Mouse (Mus musculus) gastrocnemius, adult 8-10 months (tissue): ENCODE results near the gene Rpl12. TPM values are rescaled to one million over a fixed set of nuclear protein-coding genes. Genes with fewer than 3 reads are reported as not detected.
"Not testable (repeated sequence)": the region's sequence is repeated elsewhere in the genome, so short reads cannot be mapped to it uniquely, and the experiment has no call there.

ENCODE experiments used
- DNase-seq, 2 experiments: peaks; one replicate each; pipeline ENCODE4 v3.0.0; 2022; ENCODE audit warnings: low spot score in 2 of 2
- total RNA-seq, 4 experiments: library from RNA; stranded (reverse); gene quantifications; 2 replicates each; pipeline ENCODE4 v1.2.4; 2022

Rpl12 gene
- total RNA-seq, 4 experiments from 2014 or later: 77.4 to 121 (median 96.8) TPM

- no peak for DNase-seq
These were observed 19.9 kb downstream of the Rpl12 start for GRCm38 (mm10) chr2:32981281-32981680.

DNA sequence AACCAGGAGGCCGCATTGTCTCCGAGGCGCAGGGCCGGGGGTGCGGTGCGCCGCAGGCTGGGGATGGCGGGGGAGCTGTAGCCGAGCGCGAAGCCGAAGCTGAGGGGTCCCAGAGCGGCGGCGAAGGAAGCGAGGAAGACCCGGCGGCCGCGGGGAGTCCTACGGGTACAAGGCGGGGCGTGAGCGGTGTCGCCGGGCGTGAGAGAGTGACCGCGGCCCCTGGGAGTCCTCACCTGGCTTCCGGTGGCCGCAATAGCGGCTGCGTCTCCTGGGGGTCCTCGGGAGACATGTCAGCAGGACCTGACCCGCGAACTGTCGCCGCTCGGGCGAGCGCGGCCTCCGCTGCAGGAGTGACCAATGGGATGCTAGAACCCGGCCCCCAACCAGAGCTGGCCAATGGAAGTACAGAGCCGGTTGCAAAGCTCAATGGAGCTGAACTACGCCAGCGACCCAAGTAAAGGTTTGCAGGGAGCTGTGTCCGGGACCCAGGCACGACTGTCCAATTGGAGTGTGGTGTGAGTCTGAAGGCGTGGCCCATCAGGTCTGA is 20.4 kb downstream of the Rpl12 start, which contains the start of gene Slc2a8:
Gene Slc2a8, minus strand, starts transcription at position 359 of the 547 bp plus-strand sequence.
- peak; percentile 86 to 87 for DNase-seq

- DNase-seq: no peak
These were observed 21.3 kb downstream of the Rpl12 start for GRCm38 (mm10) chr2:32982700-32983099.

DNA sequence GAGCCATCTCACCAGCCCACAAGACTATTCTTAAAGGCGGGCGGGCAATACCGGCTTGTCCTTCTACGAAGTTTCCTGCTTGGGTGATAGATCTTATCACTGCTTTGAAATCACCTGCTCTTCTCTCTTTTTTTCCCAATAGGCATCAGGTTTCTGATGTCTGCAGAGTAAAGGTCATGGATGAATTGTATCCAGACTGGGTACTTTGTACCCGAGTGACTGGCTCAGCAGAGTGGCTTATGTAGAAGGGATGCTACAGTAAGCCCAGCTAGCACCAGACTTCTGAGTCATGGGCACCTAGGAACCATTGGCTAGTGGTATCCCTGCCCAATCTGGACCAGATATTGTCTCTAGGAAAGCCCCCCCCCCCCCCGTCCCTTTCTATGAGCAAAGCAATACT is 22.3 kb downstream of the Rpl12 start:
- no peak for DNase-seq

DNA sequence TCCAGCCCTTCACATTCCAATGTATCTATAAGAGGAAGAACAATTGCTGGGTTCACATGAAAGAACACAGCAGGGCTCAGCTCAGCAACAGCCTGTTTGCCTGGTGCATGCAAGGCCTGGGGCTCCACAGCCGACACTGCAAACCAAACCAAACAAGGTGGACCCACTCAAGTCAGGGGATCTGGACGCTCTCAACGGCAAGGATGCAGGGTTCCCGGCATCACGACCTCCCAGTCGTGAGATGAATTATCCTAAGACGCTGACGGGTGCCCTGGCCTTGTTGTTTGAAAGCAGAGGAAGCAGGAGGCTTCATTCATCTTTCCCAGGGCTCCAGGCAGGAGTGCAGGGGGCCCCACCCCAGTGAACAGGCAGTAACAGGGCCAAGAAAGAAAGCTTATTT is 24.5 kb downstream of the Rpl12 start:
- DNase-seq: no peak

GRCm38 (mm10) chr2:32989376-32989775 is 28.0 kb downstream of the Rpl12 start:
- DNase-seq: no peak

GRCm38 (mm10) chr2:32990167-32990832 is 28.9 kb downstream of the Rpl12 start:
- DNase-seq: no peak

DNA sequence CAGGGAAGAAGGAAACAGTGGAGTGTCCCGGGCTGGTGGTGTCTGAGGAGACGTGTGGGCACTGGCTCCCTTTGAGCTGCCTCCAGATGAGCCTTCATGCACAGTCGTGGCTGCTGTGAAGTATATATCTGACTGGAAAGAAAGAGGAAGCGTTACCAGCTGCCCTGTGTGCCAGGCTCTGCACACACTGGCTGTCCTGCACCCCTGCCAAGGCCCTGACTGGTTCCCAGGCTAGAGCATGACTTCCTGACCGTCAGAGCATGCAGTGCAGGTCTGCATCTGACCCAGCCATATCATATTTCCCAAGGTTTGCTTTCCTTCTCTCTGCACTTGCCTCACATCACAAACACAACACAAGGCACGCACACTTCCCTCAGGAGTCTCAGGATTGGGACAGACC is 30.8 kb downstream of the Rpl12 start:
- DNase-seq: no peak

- DNase-seq: no peak
These were observed 35.7 kb downstream of the Rpl12 start for GRCm38 (mm10) chr2:32997081-32997480.

DNA sequence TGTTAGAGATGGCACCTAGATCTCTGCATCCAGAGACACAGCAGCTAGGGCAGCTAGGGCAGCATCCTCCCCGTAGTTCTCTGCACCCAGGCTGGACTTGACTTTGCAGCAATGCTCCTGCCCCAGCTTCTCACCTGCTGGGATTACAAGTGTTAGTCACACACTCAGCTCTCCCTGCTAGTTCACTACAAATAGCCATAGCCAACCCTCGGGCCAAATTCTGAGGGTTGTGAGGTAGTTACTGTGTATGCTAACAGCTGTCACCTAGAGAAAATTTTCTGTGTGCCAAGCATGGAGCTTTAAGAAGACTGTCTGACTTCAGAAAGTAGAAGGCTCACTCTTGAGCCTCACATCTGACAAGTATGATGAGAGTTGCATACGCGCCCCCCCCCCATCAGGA is 36.4 kb downstream of the Rpl12 start:
- DNase-seq: no peak

DNA sequence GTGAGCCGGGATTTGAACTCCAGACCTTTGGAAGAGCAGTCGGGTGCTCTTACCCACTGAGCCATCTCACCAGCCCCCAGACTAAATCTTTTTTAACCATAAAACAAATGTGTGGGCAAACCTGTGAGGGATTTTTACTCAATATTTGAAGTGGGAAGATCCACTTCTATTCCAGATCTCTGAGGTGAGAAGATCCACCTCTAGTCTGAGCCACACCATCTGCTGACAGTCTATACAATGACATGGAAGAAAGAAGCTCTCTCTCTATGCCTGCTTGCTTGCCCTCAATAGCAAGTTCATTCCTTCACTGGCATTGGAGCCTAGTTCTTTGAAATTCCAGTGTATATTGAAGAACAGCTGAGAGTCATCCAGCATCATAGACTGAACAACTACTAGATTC is 38.4 kb downstream of the Rpl12 start:
- no peak for DNase-seq

GRCm38 (mm10) chr2:33002144-33002543 is 40.8 kb downstream of the Rpl12 start:
- no peak for DNase-seq

DNA sequence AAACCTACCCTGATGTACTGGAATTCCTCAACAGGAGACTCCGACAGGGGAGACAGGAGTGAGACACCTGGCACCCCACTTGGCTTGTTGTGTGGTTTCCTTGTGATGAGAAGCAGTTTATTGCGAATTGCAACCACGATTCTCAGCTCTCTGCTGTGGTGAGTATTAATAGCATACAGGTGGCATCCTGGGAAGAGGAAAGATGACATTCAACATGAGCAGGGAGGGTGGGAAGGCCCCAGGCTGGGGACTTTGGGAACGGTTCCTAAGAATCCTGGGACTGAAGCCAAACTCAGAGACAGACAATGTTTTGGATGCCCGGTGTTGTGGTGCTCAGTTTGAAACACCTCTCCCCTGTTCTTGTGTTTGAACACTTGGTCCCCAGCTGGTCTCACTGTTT is 43.7 kb downstream of the Rpl12 start:
- DNase-seq: no peak

- not testable (repeated sequence) for DNase-seq
These were observed 47.7 kb downstream of the Rpl12 start for GRCm38 (mm10) chr2:33009055-33009454.

GRCm38 (mm10) chr2:33014877-33015276 is 53.5 kb downstream of the Rpl12 start:
- no peak for DNase-seq

Other genes starting within 250 kb of the Rpl12 start
- 10 to 100 TPM; 17.0 to 22.2 (median 20.8) TPM for gene Cdk9, start 248.5 kb upstream of the Rpl12 start, total RNA-seq
- 1 to 10 TPM; 3.3 to 6.6 (median 6.1) TPM for gene Sh2d3c, start 240.5 kb upstream of the Rpl12 start, total RNA-seq
- not detected for gene 6330409D20Rik, start 220.5 kb upstream of the Rpl12 start, total RNA-seq
- gene Tor2a, start 204.3 kb upstream of the Rpl12 start, total RNA-seq: 1 to 10 TPM; 4.3 to 5.1 (median 4.6) TPM
- gene Ttc16, start 185.9 kb upstream of the Rpl12 start, total RNA-seq: under 1 TPM in 1 of 4 experiments, not detected in 3; 0.09 TPM
- 1 to 10 TPM; 1.4 to 3.8 (median 2.3) TPM for gene Ptrh1, start 185.8 kb upstream of the Rpl12 start, total RNA-seq
- not detected for gene Cfap157, start 177.1 kb upstream of the Rpl12 start, total RNA-seq
- 1 to 10 TPM; 2.0 to 2.6 (median 2.1) TPM for gene Stxbp1, start 114.3 kb upstream of the Rpl12 start, total RNA-seq
- gene Fam129b, start 85.4 kb upstream of the Rpl12 start, total RNA-seq: 1 to 10 TPM; 3.8 to 6.3 (median 5.4) TPM
- 10 to 100 TPM; 10.1 to 14.6 (median 11.8) TPM for gene Lrsam1, start 55 bp downstream of the Rpl12 start, total RNA-seq
- 10 to 100 TPM in 3 of 4 experiments, 1 to 10 TPM in 1; 9.6 to 12.7 (median 10.2) TPM for gene Slc2a8, start 20.5 kb downstream of the Rpl12 start, total RNA-seq
- 1 to 10 TPM in 1 of 4 experiments, under 1 TPM in 2, not detected in 1; 0.32 to 1.1 (median 0.99) TPM for gene Garnl3, start 170.1 kb downstream of the Rpl12 start, total RNA-seq